Mouse (Mus musculus) urinary bladder, postnatal 36 days (tissue): ENCODE data around the gene Prr5l.
"Not testable (repeated sequence)": the region's sequence is repeated elsewhere in the genome, so short reads cannot be mapped to it uniquely, and the experiment has no call there.

Source experiments
- DNase-seq, 2 experiments: peaks; one replicate each; pipeline ENCODE4 v3.0.0; 2022; ENCODE audit warnings: low spot score in 2 of 2, mixed read lengths in 1 of 2

The Prr5l gene

DNA sequence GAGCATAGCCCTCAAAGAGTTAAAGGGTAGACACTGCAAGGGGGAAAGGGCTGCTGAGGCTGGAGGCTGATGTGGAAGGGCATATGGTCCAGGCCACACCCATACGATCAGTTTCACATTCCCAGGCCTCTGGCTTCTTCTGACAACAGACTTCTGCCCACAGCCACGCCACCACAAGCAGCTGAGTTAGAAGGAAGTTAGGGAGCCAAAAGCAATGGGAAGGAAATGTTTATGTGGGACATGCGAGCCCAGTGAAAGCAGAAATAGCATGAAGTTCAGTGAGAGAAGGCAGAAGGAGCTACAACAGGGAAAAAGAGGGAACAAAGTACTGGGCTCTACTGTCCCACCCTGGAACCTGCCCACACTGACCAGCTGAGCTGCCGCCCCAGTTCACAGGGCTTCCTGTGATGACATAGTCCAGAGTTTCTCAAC lies 119.9 kb downstream of the Prr5l start:
- DNase-seq: peak in 1 of 2 experiments; percentile 24

DNA sequence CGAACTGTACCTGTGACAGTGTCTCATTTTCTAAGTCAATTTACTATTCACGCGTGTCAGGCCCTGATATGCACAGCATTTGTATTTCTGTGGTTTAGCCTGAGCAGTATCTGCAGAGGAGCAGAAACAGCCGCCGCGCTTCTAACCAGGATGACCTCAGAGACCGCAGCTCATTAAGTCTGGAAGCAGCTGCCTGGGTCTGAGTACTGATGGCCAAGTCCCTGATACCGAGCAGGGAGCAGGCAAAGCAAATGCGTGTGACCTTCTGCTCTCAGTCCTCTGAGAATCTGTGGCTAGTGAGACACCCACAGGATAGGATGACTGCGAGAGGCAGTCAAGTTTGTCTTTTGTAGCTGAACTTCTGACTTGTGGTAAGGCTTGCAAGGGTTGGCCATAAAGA lies 120.4 kb downstream of the Prr5l start:
- peak; percentile 7 to 19 for DNase-seq

DNA sequence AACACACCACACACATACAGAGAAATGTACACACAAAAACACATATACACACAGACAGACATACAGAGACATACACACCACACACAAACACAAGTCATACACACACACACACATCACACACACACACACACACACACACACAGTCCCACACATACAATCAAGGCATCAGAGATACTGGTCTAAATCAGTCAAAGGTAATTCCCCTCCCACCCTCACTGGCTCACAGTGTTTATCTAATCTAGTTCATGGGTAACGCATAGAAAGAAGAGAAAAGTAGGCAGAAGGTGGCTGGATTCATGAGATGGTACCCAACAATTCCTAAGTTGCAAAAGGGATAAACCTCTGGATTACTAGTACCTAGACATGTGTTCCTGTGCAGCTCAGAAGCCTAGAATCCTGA lies 120.9 kb downstream of the Prr5l start:
- no peak for DNase-seq

DNA sequence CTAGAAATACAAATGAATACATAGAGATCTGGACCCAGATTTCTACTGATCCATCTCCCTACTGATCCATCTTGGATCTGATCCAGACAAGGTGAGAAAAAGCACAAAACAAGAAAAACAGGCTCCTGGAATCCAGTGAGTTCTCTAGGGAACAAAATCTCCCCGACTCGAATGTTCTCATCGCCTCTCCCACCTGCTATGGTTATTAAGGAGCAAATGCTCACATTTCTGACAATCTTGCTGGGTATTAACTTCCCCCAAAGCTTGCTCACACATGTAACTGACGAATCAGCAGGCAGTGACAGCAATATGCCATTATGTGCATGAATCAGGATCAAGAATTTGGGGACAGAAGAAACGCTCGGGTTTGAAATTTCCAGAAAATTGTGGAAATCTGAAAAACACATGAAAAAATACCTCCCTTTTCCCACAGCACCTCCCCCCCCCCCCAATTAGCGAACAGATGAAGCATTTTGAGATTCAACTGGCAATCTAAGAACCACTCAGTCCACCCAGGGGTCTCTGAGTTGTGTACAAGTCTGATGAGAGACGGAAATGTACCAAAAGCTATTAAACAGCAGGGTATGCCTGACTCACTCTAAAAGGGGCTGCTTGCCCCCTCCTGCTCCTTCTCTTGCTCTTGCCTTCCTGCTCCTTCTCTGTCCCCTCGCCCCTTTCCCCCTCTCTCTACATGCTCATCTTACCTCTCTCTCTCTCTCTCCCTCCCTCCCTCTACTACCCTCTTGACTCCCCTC lies 123.1 kb downstream of the Prr5l start:
- no peak for DNase-seq

DNA sequence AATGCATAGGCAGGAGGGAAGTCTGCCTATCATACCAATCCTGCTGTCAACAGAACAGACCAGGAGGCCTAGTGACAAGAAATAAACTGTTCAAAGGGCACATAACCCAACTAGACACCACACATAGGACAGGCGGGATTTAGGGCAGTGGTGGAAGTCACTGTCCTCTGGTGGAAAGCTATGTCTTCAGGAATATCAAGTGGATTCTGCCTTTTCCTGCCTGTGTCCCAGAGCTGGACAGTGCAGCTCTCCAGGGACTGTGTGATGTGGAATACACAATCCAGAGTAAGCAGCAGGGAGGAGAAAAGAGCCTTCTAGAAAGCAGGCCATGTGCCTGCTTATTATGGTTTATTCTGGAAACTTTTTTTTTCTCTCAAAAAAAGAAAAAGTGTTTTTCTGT lies 125.0 kb downstream of the Prr5l start:
- DNase-seq: no peak

DNA sequence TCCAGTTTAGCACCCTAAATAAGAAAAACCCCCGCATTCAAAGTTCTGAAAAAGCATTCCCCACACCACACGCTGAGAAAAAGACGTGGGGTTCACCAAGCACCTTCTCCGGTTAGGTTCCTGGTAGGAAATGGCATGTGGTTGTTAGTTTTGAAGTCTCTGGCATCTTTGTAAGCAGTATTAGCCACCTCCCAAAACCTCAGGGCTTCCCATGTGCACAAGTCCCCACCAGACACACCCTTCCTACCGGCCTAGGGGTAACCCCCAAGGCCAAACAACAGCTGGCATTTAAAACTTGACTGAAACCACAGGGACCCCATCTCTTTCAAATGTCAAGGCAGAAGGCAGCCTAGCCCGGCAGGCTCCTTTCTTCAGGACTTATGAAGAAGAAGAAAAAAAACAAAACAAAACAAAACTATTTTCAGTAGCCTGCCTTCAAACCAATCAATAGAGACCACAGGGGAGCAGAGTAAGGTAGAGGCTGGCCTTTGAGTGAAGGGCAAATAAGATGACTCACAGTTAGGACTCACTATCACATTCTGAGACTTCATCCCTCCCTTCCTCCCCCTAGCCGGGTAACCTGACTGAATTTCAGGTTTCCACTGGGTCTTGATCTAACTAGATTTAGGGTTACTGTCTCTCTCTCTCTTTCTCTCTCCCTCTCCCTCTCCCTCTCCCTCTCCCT lies 126.6 kb downstream of the Prr5l start:
- DNase-seq: no peak

DNA sequence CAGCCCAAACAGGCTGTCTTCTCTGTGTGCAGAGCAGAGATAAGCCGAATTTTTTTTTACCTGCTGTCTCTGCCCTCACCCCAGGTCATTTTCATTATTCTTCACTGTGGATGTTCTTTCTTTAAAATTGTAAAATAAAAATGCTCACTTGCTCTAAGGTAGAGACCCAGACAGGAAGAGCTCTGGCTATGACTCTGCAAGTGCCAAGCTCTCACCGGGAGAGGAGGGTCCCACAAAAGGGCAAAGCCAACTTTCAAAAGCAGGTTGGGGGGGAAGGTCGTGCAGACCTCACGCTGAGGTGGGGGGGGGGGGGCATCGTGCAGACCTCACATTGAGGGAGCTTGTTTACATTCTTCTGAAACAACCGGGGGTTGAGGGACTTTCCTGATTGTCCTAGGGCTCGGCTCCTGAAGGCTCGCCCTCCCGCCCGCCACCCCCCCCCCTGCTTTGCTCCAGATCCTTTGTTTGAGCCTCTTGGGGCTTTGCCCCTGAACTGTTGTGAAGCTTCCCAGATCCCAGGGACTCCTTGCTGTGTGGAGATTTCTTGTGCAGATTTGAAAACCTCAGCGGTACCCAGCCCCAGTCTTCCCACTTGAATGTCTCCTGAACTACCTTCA lies 127.8 kb downstream of the Prr5l start:
- DNase-seq: no peak

DNA sequence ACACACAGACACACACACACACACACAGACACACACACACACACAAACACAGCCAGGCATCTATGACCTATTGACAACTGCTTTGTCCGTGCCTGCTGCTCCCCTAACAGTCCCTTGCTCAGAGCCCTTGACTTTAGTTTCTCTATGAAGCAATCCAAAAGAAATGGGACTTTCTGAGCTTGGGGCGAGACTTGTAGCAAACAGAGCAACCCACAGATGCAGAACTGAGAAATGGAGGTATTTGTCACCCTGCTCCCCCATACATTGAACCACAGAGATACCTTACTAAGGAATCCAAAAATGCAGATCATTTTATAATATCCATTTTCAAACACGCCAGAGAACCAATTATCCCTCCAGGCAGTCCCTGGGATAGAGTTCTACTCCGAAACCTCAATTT lies 128.4 kb downstream of the Prr5l start:
- DNase-seq: no peak

DNA sequence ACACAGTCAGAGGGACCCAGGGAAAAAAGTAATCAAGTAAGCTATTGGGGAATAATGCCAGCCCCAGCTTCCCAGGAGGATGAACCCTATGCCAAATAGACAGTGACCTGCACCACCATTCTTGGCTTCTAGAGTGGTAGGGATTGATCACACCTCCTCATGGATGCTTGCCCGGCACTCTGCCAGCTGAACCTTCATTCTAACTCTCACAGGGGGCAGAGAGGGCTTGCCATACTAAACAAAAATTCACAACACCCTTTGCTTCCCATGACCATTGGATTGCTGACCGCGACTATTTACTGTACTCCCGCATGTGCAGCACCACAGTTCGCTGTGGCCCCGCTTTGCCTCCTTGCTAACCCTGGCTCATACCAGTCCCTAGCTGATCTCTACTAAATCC lies 129.8 kb downstream of the Prr5l start:
- no peak for DNase-seq

DNA sequence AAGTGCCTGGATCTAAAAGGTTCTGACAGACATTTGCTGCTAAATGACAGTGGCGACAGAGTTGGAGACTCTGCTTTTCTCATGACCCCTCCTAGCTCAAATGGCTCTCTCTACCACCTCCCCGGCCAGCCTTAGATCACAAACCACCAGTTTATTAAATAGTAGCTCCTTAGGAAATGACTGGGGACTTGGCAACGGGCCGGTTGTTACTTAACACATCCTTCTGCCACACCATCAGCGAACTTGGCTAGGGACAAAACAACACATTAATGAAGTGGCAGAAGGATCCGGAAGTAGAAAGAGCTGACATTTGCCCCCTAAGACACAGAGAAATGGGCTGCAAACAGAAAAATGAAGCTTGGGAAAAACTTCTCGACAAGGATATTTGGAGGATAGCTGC lies 130.4 kb downstream of the Prr5l start:
- peak in 1 of 2 experiments; percentile 64 for DNase-seq

DNA sequence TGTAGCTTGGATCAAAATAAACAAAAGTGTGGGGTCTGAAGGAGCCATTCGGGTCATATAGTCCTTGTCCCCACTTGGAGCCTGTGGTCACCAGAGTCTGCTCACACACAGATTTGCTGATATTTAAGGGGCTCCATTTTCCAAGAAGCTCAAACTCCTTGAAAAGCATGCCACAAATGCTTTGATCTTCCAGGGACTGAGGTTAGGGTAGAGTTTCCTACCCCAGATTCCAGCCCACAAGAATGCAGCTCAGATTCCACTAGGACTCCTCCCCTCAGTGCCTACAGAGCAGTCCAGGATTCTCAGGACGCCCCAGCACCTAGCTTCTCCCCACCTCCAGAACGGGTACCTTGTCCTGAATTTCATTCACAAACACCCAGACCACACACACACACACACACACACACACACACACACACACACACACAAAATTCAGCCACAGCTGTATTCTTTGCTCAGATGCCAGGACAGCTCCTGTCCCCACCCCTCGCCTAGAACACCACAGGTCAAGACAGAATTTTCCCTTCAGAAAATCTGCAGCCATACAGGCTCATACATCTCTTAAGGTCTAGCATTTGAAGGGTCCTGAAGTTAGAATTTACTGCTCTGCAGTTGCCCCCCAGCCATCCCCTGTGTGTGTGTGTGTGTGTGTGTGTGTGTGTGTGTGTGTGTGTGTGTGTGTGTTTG lies 131.4 kb downstream of the Prr5l start:
- DNase-seq: no peak

DNA sequence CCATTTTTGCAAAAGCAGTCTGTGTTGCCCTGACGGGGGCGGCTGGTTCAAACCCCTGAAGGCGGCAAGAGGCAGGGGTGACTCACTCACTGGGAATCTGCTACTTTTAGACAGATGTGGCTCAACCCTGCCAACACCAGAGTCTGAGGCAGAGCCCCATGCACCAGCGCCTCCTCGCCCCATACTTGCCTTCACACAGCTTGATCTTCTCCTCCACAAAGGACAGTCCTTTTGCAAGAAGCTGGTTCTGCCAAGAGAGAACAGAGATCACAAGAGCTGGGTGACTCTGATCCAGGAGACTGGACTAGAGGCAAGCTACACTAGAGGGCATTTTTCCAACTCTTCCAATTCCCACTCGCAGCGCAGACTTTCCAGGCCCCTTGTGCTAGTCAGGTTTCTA lies 136.3 kb downstream of the Prr5l start:
- DNase-seq: peak in 1 of 2 experiments; percentile 17

DNA sequence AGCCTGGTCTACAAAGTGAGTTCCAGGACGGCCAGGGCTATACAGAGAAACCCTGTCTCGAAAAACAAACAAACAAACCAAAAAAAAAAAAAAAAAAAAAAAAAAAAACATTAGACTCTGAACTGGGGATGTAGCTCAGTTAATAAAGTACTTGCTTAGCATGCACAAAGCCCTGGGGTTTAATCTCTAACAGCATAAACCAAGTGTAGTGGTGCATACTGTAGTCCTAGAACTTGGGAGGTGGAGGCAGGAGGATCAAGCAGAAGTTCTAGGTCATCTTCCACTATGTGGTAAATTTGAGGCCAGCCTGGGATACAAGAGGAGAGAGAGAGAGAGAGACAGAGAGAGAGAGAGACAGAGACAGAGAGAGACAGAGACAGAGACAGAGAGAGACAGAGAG lies 137.2 kb downstream of the Prr5l start:
- not testable (repeated sequence) for DNase-seq

DNA sequence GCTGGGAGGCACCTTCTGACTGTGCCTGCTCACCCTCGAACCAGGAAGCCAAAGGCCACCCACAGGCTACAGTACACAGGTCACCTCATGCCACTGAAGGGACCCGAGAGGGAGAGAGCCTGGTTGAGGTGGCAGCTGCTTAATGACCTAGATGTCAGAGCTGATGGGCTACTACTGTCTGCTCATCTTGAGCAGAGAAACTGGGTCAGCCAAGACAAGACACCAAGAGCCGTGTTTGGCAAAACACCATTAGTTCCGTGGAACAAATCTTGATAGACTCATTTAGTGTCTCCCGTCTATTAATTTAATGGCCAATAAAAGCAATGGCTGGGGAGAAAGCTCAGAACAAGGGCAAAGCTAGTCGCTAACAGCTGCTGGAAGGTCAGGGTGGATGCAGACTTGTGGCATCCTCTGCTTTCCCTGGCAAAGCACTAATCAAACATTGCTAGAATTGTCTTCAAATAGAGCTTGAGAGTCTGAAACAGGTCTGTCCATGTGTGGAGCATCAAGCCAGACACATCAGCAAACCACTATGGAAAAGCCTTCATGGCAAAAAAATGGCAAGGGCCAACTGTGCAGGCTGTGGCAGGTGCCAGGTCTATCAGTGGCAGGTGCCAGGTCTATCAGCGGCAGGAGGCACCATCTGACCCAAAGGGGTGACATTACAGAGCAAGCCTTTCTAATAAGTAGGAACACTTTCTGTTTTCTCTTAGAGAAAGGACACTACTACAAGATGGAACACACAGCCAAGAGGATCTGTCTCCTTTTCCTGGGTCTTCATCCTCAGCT lies 140.6 kb downstream of the Prr5l start:
- DNase-seq: no peak

DNA sequence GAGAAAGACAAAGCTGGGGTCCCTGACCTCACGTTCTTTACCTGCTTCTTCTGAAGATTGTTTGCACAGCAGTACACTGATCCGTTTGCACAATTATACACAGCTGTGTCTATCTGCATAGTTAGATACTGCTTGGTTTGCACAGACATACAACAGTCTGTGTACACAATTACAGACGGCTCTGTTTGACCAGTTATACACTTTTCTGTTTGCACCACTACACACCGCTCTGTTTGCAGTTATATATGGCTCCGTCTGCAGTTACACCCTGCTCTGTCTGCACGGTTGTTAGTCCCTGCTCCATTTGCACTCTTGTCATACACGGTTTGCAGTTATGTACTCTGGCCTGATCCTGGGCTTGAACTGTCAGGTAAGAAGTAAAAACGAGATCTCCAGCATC lies 141.2 kb downstream of the Prr5l start:
- DNase-seq: no peak

DNA sequence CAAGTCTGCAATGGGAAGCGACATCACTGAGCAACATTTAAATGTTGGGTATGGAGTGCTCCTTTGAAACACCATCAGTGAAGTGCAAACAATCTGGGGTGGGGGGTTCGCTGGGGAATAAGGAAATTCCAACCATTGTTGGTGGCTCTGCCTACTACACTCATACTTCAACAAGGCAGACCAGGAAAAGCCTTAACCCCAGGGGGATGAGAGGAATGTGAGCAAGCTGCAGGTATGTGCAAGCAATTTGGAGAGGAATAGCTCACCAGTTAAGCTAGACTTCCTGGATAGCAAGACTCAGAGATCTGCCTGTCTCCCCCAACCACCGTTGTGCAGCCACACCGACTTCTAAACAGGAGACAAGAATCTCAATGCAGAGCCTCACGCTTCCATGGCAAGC lies 142.9 kb downstream of the Prr5l start:
- DNase-seq: no peak

DNA sequence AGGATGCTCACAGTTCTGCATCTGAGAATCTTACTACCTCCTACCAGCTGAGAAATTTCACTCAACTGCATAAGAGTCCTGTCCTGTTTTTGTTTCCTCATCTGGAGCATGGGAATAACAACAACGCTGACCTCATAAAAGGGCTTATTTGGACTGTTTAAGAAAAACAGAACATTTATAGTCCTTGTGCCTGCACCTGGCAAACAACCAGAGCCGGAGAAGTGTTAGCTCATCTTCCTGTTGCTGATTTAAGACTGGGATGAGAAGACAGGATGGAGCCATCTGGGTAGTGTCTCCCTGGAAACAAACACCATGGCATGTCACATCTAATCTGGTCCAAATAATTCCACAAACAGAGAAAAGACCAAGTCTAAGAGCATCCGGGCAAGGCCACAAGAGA lies 149.3 kb downstream of the Prr5l start:
- no peak for DNase-seq

DNA sequence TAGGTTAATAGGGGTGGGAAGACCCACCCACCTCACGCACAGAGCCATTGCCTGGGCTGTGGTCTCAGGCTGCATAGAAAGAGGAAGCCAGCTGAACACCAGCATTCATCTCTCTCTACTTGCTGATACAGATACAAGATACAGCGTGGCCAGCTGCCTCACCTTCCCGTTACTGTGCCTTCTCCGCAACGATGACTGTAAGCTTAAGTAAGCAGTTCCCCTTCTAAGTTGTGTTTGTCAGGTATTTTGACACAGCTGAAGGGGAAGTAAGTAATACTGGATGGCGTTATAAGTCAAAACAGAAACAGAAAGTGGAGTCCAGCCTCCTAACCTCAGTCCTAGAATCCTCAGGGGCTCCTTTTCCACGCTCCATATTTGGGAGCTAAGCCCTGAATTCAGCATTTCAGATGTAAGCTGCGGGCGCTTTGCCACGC lies 150.0 kb downstream of the Prr5l start:
- no peak for DNase-seq

DNA sequence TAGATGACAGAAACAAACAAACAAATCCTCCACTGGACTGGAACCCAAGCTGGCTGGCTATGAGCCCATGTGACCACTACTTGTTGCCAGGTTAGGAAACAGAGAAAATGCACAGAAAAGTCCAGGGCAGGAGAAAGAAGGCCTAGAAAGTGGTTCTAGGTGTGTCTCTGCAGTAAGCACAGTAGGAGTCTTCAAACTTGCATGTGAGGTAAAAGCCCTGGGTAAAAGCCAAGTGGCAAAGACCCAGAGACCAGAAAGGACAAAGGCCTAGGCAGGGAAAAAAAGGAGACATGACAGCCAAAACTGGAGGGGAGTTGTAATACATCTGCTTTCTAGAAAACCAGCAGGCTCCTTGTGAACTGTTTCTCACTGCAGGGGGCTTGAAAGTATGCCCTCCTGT lies 151.9 kb downstream of the Prr5l start:
- DNase-seq: no peak

DNA sequence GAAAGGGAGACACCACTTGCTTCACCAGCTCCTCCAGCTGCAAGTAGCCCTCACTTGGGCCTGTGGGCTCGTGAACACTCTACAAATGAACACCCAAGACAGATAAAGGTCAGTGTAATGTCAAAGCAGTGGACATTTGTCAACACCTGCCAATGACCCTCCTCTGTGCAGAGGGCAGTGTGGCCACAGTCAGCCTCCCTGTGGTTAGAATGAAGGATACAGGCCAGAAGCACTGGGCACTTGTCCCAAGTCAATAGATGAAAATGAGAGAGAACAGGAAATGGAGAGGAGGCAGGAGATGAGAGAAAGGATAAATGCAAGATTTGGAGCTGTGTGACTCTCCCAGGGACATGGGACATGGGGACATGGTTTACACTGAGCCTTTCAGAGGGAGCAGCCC lies 153.4 kb downstream of the Prr5l start:
- DNase-seq: no peak

DNA sequence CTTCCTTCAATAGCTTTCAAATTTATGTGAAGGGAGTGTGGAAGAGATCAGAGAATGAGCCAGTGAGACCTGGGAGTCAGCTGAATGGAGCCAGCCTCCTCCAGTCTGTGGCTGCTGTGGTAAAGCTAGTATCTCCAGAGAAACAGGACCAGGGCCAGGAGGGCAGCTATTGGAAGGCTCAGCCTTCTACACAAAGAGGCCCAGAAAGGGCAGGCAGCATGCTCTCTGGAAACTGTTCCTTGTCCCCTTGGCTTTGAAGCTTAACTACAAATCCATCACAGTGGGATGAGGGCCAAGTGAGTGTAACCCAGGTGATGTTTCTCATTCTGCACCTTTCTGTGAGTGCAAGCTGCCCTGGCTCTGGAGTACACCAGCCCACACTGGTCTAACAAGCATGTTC lies 155.0 kb downstream of the Prr5l start:
- no peak for DNase-seq
